Mouse (Mus musculus) hindbrain, embryonic 12.5 days (tissue): Measurements from ENCODE around the gene Uqcrc2. TPM values are rescaled to one million over a fixed set of nuclear protein-coding genes. Genes with fewer than 3 reads are reported as not detected.

Experiments
- ATAC-seq: fragments of 200-750 bp; cut with Nextera tagmentation; 2 replicates; pipeline ENCODE4 v1.8.0; 2017; ENCODE audit warnings: moderate TSS enrichment; ENCODE audit not compliant: low FRiP score
- H3K27ac ChIP-seq: fragments of 300-500 bp; sonication (generic); 2 replicates; pipeline ENCODE4 v1.5.1; 2016; ENCODE audit warnings: mild to moderate bottlenecking
- H3K27me3 ChIP-seq: fragments of 300-500 bp; sonication (generic); 2 replicates; pipeline ENCODE4 v1.6.1; 2016; ENCODE audit warnings: mild to moderate bottlenecking
- H3K36me3 ChIP-seq: fragments of 300-500 bp; sonication (generic); 2 replicates; pipeline ENCODE4 v1.6.1; 2016; ENCODE audit warnings: mild to moderate bottlenecking
- H3K4me1 ChIP-seq: fragments of 300-500 bp; sonication (generic); 2 replicates; pipeline ENCODE4 v1.6.1; 2016
- H3K4me2 ChIP-seq: fragments of 300-500 bp; sonication (generic); replicated peaks from 2 replicates; pipeline ENCODE4 v1.6.1; 2016; ENCODE audit warnings: mild to moderate bottlenecking
- H3K4me3 ChIP-seq: fragments of 300-500 bp; sonication (generic); 2 replicates; pipeline ENCODE4 v1.5.1; 2016; ENCODE audit warnings: mild to moderate bottlenecking
- H3K9ac ChIP-seq: fragments of 300-500 bp; sonication (generic); 2 replicates; pipeline ENCODE4 v1.6.1; 2016; ENCODE audit warnings: mild to moderate bottlenecking, moderate library complexity
- H3K9me3 ChIP-seq: fragments of 300-500 bp; sonication (generic); replicated peaks from 2 replicates; pipeline ENCODE4 v1.6.1; 2016; ENCODE audit warnings: mild to moderate bottlenecking
- WGBS: fragments of 180-500 bp; shearing (Covaris S2); methylation state at CpG from one replicate; pipeline ENCODE4 v1.1.7; 2016; 5-methylcytosine and 5-hydroxymethylcytosine counted together
- polyA plus RNA-seq: library from polyadenylated mRNA; unstranded; fragments of >200 nt; fragmentation: Nextera tagmentation; extraction: Ambion mirVana; gene quantifications from 2 replicates; pipeline ENCODE4 v1.2.1, GENCODE M21; 2016

Uqcrc2 gene
- polyA plus RNA-seq: 162 and 170 TPM in 2 replicates

- H3K36me3 ChIP-seq: peaks cover 19% of the 10 kb centered on the region
- H3K4me1 ChIP-seq: peaks cover 14% of the 10 kb centered on the region
- H3K9ac ChIP-seq: peak within 1 kb of the TSS; percentile 91
- under 1% methylated on average over 45 of the region's 45 CpGs for WGBS
- ATAC-seq: peak; percentile 99
- no peaks in the 10 kb centered on the region for H3K27me3 ChIP-seq
- H3K9me3 ChIP-seq: no peaks in the 10 kb centered on the region
- peak within 1 kb of the TSS; percentile 96 for H3K4me3 ChIP-seq
- peak within 1 kb of the TSS; percentile 88 for H3K27ac ChIP-seq
- peak within 1 kb of the TSS; percentile 78 for H3K4me2 ChIP-seq
Measured at GRCm38 (mm10) chr7:120634711-120635361, at the start of gene Uqcrc2. TSS of gene Uqcrc2 (plus strand) at chr7:120635176.

- peak overlapping the region; percentile 39 for H3K4me3 ChIP-seq
- H3K9ac ChIP-seq: peak overlapping the region; percentile 59
- H3K27ac ChIP-seq: no peak overlapping the region; the same call in 1 of the 2 replicates
- peaks cover 6% of the 10 kb centered on the region; the same call in 1 of the 2 replicates for H3K27me3 ChIP-seq
- peak overlapping the region; percentile 63 for H3K4me2 ChIP-seq
- H3K9me3 ChIP-seq: no peaks in the 10 kb centered on the region
- ATAC-seq: peak; percentile 62
- H3K36me3 ChIP-seq: no peaks in the 10 kb centered on the region
- WGBS: 83% methylated on average over 4 of the region's 4 CpGs
- H3K4me1 ChIP-seq: no peaks in the 10 kb centered on the region
Measured at GRCm38 (mm10) chr7:120597203-120597743, 37.7 kb upstream of the Uqcrc2 start.

- Histone ChIP-seq H3K4me1 (no peaks in the 10 kb centered on the region), H3K4me2 (peak overlapping the region; percentile 63), H3K9me3 (no peaks in the 10 kb centered on the region), H3K27me3 (peaks cover 6% of the 10 kb centered on the region; the same call in 1 of the 2 replicates), H3K4me3 (peak overlapping the region; percentile 39), H3K27ac (no peak overlapping the region; the same call in 1 of the 2 replicates), H3K36me3 (no peaks in the 10 kb centered on the region), H3K9ac (peak overlapping the region; percentile 59)
- peak; percentile 84 for ATAC-seq
- 8% methylated on average over 41 of the region's 41 CpGs for WGBS
Measured at GRCm38 (mm10) chr7:120597744-120598243, 37.2 kb upstream of the Uqcrc2 start.

- peak overlapping the region; percentile 63 for H3K4me2 ChIP-seq
- ATAC-seq: no peak
- no peak overlapping the region for H3K27ac ChIP-seq
- peaks cover 6% of the 10 kb centered on the region; the same call in 1 of the 2 replicates for H3K27me3 ChIP-seq
- H3K9ac ChIP-seq: no peak overlapping the region; the same call in 1 of the 2 replicates
- H3K36me3 ChIP-seq: no peaks in the 10 kb centered on the region
- H3K4me1 ChIP-seq: no peaks in the 10 kb centered on the region
- no peak overlapping the region; the same call in 1 of the 2 replicates for H3K4me3 ChIP-seq
- 82% methylated on average over 7 of the region's 7 CpGs for WGBS
- H3K9me3 ChIP-seq: no peaks in the 10 kb centered on the region
Measured at GRCm38 (mm10) chr7:120598355-120598754, 36.6 kb upstream of the Uqcrc2 start.

- WGBS: 79% methylated on average over 8 of the region's 8 CpGs
- Histone ChIP-seq H3K4me1 (no peaks in the 10 kb centered on the region), H3K27me3 (no peaks in the 10 kb centered on the region), H3K36me3 (no peaks in the 10 kb centered on the region), H3K4me3 (no peak overlapping the region), H3K9ac (no peak overlapping the region), H3K4me2 (no peak overlapping the region), H3K9me3 (no peaks in the 10 kb centered on the region), H3K27ac (no peak overlapping the region)
- ATAC-seq: no peak
Measured at GRCm38 (mm10) chr7:120620075-120620771, 14.8 kb upstream of the Uqcrc2 start.

GRCm38 (mm10) chr7:120620841-120621240 lies 14.1 kb upstream of the Uqcrc2 start:
- no peak overlapping the region for H3K4me3 ChIP-seq
- H3K4me1 ChIP-seq: no peaks in the 10 kb centered on the region
- no peaks in the 10 kb centered on the region for H3K27me3 ChIP-seq
- H3K9ac ChIP-seq: no peak overlapping the region
- no peaks in the 10 kb centered on the region for H3K36me3 ChIP-seq
- H3K27ac ChIP-seq: no peak overlapping the region
- WGBS: 86% methylated on average over 9 of the region's 9 CpGs
- H3K9me3 ChIP-seq: no peaks in the 10 kb centered on the region
- H3K4me2 ChIP-seq: no peak overlapping the region
- ATAC-seq: no peak

GRCm38 (mm10) chr7:120632518-120632917 lies 2.5 kb upstream of the Uqcrc2 start:
- H3K9me3 ChIP-seq: no peaks in the 10 kb centered on the region
- H3K9ac ChIP-seq: no peak overlapping the region
- no peak for ATAC-seq
- H3K4me3 ChIP-seq: no peak overlapping the region
- no peaks in the 10 kb centered on the region for H3K36me3 ChIP-seq
- H3K27ac ChIP-seq: no peak overlapping the region
- H3K4me1 ChIP-seq: peaks cover 14% of the 10 kb centered on the region
- no peaks in the 10 kb centered on the region for H3K27me3 ChIP-seq
- H3K4me2 ChIP-seq: no peak overlapping the region
- 89% methylated on average over 1 of the region's 1 CpGs for WGBS

- Histone ChIP-seq H3K27ac (peak overlapping the region; percentile 88; the same call in 1 of the 2 replicates), H3K9me3 (no peaks in the 10 kb centered on the region), H3K4me1 (peaks cover 14% of the 10 kb centered on the region), H3K4me3 (peak overlapping the region; percentile 96), H3K27me3 (no peaks in the 10 kb centered on the region), H3K4me2 (peak overlapping the region; percentile 78), H3K36me3 (peaks cover 14% of the 10 kb centered on the region), H3K9ac (peak overlapping the region; percentile 91)
- WGBS: 9% methylated on average over 9 of the region's 9 CpGs
- ATAC-seq: no peak
Measured at GRCm38 (mm10) chr7:120634301-120634700, 675 bp upstream of the Uqcrc2 start.

- peak; percentile 90 for ATAC-seq
- peak overlapping the region; percentile 91 for H3K9ac ChIP-seq
- no peaks in the 10 kb centered on the region for H3K27me3 ChIP-seq
- peak overlapping the region; percentile 88 for H3K27ac ChIP-seq
- H3K9me3 ChIP-seq: no peaks in the 10 kb centered on the region
- H3K4me1 ChIP-seq: peaks cover 14% of the 10 kb centered on the region
- under 1% methylated on average over 31 of the region's 32 CpGs for WGBS
- peaks cover 24% of the 10 kb centered on the region for H3K36me3 ChIP-seq
- peak overlapping the region; percentile 96 for H3K4me3 ChIP-seq
- peak overlapping the region; percentile 78 for H3K4me2 ChIP-seq
Measured at GRCm38 (mm10) chr7:120635362-120635781, 396 bp downstream of the Uqcrc2 start.

- 4% methylated on average over 11 of the region's 11 CpGs for WGBS
- peak overlapping the region; percentile 78 for H3K4me2 ChIP-seq
- H3K27ac ChIP-seq: no peak overlapping the region; the same call in 1 of the 2 replicates
Measured at GRCm38 (mm10) chr7:120635821-120636220, 845 bp downstream of the Uqcrc2 start.

GRCm38 (mm10) chr7:120643217-120643616 lies 8.2 kb downstream of the Uqcrc2 start:
- H3K4me2 ChIP-seq: no peak overlapping the region
- H3K4me1 ChIP-seq: no peaks in the 10 kb centered on the region
- H3K36me3 ChIP-seq: peaks cover 75% of the 10 kb centered on the region
- 69% methylated on average over 4 of the region's 4 CpGs for WGBS
- H3K27ac ChIP-seq: no peak overlapping the region
- no peak overlapping the region for H3K9ac ChIP-seq
- H3K27me3 ChIP-seq: no peaks in the 10 kb centered on the region
- H3K4me3 ChIP-seq: no peak overlapping the region
- ATAC-seq: no peak
- no peaks in the 10 kb centered on the region for H3K9me3 ChIP-seq

More at GRCm38 (mm10) chr7:120635821-120636220, 845 bp downstream of the Uqcrc2 start:
- Histone ChIP-seq H3K27me3 (no peaks in the 10 kb centered on the region), H3K9ac (peak overlapping the region; percentile 91), H3K36me3 (peaks cover 28% of the 10 kb centered on the region), H3K4me3 (peak overlapping the region; percentile 96), H3K4me1 (peaks cover 14% of the 10 kb centered on the region), H3K9me3 (no peaks in the 10 kb centered on the region)
- no peak for ATAC-seq

- H3K4me3 ChIP-seq: no peak overlapping the region
- H3K27me3 ChIP-seq: no peaks in the 10 kb centered on the region
- no peak overlapping the region for H3K4me2 ChIP-seq
- H3K36me3 ChIP-seq: peaks cover 85% of the 10 kb centered on the region
- no peak for ATAC-seq
- 88% methylated on average over 2 of the region's 2 CpGs for WGBS
- no peak overlapping the region for H3K9ac ChIP-seq
- H3K9me3 ChIP-seq: no peaks in the 10 kb centered on the region
- H3K4me1 ChIP-seq: no peaks in the 10 kb centered on the region
- H3K27ac ChIP-seq: no peak overlapping the region
Measured at GRCm38 (mm10) chr7:120647849-120648248, 12.9 kb downstream of the Uqcrc2 start.
